Mouse (Mus musculus): ENCODE results near the gene Lman2. TPM values are rescaled to one million over a fixed set of nuclear protein-coding genes. Genes with fewer than 3 reads are reported as not detected.

The Lman2 gene
- 10 to 100 TPM; 66.2 to 66.8 TPM for total RNA-seq (2021)
- long read RNA-seq, experiment 1, full-length matches to known transcripts, result 102 of 119 reads
- long read RNA-seq, experiment 1, partial matches to known transcripts, result 6 of 119 reads
- long read RNA-seq, experiment 1, other reads (novel, unspliced or antisense), result 11 of 119 reads
- long read RNA-seq, experiment 2, full-length matches to known transcripts, result 168 of 190 reads
- long read RNA-seq, experiment 2, partial matches to known transcripts, result 9 of 190 reads
- long read RNA-seq, experiment 2, other reads (novel, unspliced or antisense), result 13 of 190 reads

- Histone ChIP-seq H3K4me3 (peak within 1 kb of the TSS; percentile 87), H3K27ac (peak within 1 kb of the TSS; percentile 94)
- peak; percentile 95 to 99 for DNase-seq (ENCODE audit: low spot score in 2 of 2)
- no peak for TF ChIP-seq CTCF (conservative IDR thresholded peaks at IDR 0.05)
These were observed at the start of gene Lman2 for GRCm38 (mm10) chr13:55362453-55363060. Gene Lman2 (minus strand): TSS chr13:55362783.

- H3K4me3 ChIP-seq, result no peak overlapping the region
These were observed 49.2 kb upstream of the Lman2 start for GRCm38 (mm10) chr13:55411826-55412225.

DNA sequence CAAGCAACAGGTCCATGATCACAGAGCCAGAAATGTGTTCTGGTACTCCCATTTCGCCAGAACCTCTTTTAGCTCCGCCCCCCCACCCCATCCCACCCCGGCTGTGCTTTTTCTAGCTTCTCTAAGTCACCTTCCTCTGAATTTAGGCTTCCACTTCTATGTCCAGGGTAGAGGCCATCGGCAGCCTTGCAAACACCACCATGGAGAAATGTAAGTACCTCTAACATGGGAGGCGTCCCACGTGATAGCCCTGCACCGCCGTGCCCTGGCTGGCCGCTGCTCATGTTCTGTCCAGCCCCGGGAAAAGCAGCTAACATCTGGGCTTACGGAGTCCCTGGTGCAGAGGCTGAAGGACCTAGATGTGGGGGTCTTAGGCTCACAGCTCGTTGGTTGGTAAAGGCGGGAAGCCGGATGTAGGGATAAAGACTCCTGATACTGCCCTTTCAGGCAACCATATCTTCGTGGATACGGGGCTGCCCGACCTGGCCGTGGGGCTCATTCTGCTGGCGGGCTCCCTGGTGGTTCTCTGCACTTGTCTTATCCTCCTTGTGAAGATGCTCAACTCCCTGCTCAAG lies 46.0 kb upstream of the Lman2 start:
- Histone ChIP-seq H3K27ac (no peak overlapping the region), H3K4me3 (no peak overlapping the region)
- no peak for DNase-seq (ENCODE audit: low spot score in 2 of 2)
- no peak for TF ChIP-seq CTCF (conservative IDR thresholded peaks at IDR 0.05)

More at GRCm38 (mm10) chr13:55411826-55412225, 49.2 kb upstream of the Lman2 start:
- no peak for DNase-seq (ENCODE audit: low spot score in 2 of 2)
- no peak for TF ChIP-seq CTCF (conservative IDR thresholded peaks at IDR 0.05)
- no peak overlapping the region for H3K27ac ChIP-seq

DNA sequence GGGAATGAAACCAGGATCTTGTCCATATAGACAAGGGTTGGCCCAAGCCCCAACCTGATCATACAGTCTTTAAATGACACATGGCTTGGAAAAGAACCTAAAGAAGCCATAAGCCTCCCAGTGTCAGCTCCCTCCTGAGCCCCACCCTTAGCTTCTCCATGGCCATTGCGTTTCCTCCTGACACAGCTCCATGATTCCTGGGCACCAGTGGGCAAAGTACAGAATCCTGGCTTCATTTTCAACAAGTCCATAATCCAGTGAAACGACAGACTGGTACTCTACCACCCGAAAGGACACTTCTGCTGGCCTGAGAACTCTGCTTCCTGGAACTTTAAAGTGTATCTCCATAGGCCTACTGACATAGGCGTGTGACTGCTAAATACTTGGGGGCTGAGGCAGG lies 44.8 kb upstream of the Lman2 start:
- H3K4me3 ChIP-seq, result no peak overlapping the region
- TF ChIP-seq CTCF (conservative IDR thresholded peaks at IDR 0.05), result no peak
- DNase-seq (ENCODE audit: low spot score in 2 of 2), result no peak
- no peak overlapping the region for H3K27ac ChIP-seq

GRCm38 (mm10) chr13:55405783-55406390 lies 43.3 kb upstream of the Lman2 start:
- no peak for TF ChIP-seq CTCF (conservative IDR thresholded peaks at IDR 0.05)
- DNase-seq (ENCODE audit: low spot score in 2 of 2), result no peak
- H3K27ac ChIP-seq, result peak overlapping the region; percentile 81
- H3K4me3 ChIP-seq, result no peak overlapping the region

DNA sequence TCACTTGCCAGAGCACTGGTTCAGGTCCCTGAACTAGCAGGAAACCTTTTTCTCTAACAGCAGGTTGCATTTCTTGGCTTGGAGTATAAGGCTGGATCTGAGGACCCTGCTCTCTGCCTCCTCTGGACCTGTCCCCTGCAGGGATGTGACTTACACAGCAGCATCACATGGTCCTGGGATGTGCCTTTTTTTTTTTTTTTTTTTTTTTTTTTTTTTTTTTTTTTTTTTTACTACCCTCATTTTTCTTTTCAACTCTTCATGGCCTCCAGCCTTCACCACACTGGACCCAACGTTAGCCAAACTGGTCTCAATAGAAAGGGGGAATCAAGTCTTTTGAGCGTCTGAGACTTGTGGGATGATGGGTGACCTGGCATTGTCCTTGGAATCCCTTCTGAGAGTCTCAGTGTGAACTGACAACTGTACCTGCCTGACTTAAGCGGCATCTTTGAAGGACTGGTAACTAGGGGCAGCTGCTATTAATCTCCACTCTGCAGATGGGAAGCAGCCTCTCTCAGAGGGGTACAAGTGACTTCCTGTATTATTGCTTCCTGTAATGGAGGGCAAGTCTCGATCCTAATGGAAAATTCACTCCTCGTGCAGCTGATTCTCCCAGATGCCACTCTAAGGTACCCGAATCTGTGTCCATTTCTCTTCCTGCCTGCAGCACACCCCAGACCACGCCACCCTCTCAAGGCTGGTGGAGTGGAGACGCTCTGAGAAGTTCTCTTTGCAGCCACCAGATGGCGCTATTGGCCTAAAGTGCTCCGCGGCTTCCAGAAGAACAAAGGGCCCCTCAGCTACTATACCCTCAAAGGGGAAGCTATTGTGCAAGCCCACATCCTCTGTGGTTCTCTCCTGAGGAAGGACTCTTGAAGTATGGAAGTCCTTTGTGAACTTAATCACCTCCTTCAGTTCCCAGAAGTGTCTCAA lies 42.5 kb upstream of the Lman2 start:
- peak; percentile 99 for TF ChIP-seq CTCF (conservative IDR thresholded peaks at IDR 0.05)
- no peak overlapping the region for H3K4me3 ChIP-seq
- H3K27ac ChIP-seq, result peak overlapping the region; percentile 81
- peak; percentile 82 to 83 for DNase-seq (ENCODE audit: low spot score in 2 of 2)

GRCm38 (mm10) chr13:55403935-55404852 lies 41.6 kb upstream of the Lman2 start:
- no peak overlapping the region; the same call in 1 of the 2 replicates for H3K4me3 ChIP-seq
- no peak for TF ChIP-seq CTCF (conservative IDR thresholded peaks at IDR 0.05)
- DNase-seq (ENCODE audit: low spot score in 2 of 2), result peak in 1 of 2 experiments; percentile 58
- peak overlapping the region; percentile 81 for H3K27ac ChIP-seq

DNA sequence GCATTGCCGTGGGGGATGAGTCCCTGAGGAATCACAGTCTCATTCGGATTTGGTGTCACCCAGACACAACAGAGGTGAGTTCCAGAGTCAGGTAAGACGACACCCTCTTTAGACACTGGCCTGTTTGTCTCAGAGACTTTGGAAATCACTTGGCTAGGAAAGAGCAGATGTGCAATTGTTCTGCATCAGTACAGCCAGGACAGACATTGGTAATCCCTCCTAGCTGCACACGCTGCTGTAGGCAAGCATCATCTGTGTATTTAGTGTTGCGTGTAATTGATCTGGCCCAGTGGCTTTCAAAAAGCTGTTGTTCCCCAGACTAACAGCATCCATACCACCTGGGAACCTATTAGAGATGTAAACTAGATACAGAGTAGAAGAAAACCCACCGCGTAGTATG lies 40.7 kb upstream of the Lman2 start:
- TF ChIP-seq CTCF (conservative IDR thresholded peaks at IDR 0.05), result no peak
- Histone ChIP-seq H3K4me3 (no peak overlapping the region), H3K27ac (peak overlapping the region; percentile 81; the same call in 1 of the 2 replicates)
- DNase-seq (ENCODE audit: low spot score in 2 of 2), result no peak

GRCm38 (mm10) chr13:55400039-55400346 lies 37.4 kb upstream of the Lman2 start:
- Histone ChIP-seq H3K27ac (no peak overlapping the region), H3K4me3 (no peak overlapping the region)
- DNase-seq (ENCODE audit: low spot score in 2 of 2), result no peak
- TF ChIP-seq CTCF (conservative IDR thresholded peaks at IDR 0.05), result no peak

DNA sequence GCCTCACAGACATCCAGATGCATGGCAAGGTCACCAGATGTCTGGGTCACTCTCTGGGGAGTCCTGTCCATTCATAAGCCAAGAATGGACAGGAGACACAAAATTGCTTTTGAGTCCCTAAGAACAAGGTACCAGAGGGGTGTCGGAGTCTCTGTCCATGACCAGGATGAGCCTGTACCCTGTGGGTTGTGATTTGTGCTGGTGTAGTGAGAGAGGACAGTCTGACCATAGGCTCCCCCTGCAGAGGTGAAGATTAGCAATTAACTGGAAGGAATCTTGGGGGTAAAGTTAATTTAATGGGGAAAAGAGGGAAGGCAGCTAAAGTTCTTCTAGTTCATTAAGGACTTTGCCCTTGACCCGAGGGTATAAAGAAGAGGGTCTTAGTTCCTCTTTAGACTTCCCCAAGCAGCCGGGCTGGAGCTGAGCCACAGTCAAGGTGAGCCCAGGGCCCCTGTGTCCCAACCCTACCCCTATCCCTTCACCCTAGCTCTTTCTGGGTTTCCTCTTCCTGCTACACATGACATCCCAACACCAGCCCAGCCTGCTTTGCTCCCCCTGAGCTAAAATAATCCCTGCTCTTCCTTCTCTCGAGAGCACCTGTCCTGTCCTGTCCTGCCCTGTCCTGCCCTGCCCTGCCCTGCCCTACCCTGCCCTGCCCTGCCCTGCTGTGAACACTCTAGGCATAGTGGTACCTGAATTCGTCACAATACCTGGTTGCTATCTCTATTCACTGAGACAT lies 36.9 kb upstream of the Lman2 start:
- no peak for DNase-seq (ENCODE audit: low spot score in 2 of 2)
- TF ChIP-seq CTCF (conservative IDR thresholded peaks at IDR 0.05), result no peak
- H3K4me3 ChIP-seq, result no peak overlapping the region
- H3K27ac ChIP-seq, result no peak overlapping the region

GRCm38 (mm10) chr13:55398088-55398487 lies 35.5 kb upstream of the Lman2 start, which contains the start of gene Slc34a1:
Gene Slc34a1 (plus strand): TSS chr13:55398187.
- no peak for DNase-seq (ENCODE audit: low spot score in 2 of 2)
- H3K27ac ChIP-seq, result no peak within 1 kb of the TSS
- no peak for TF ChIP-seq CTCF (conservative IDR thresholded peaks at IDR 0.05)
- H3K4me3 ChIP-seq, result no peak within 1 kb of the TSS

All from layer of hippocampus, adult 2 months (tissue).